Mouse (Mus musculus): ENCODE data around the gene Rph3a. TPM values are rescaled to one million over a fixed set of nuclear protein-coding genes. Genes with fewer than 3 reads are reported as not detected.

Gene Rph3a
- polyA plus RNA-seq, 1 experiment from 2014 or later = 10.9 TPM

DNA sequence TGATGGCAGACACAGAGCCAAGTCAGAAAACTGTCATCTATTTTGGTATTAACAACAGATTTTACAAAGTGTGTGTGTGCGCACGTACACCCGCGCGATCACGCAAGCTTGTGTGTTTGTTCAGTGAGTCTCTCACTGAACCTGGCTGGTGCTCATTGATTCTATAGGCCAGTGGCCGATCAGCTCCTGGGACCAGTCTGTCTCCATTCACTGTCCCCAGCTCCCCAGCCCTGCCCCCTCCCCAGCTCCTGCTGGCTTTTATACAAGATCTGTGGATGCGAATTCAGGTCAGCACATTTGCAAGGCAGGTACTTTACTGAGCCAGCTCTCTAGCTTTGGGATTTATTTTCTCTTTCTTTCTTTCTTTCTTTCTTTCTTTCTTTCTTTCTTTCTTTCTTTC, 41.1 kb downstream of the Rph3a start:
- ATAC-seq (no peak), DNase-seq (ENCODE audit: low spot score) (no peak)
- no peak overlapping the region for H3K4me2 ChIP-seq (ENCODE audit: low read length)
- H3K36me3 ChIP-seq (ENCODE audit: control insufficient read depth, insufficient read depth, low read length) = no peaks in the 10 kb centered on the region
- WGBS = 84% methylated on average over 8 of the region's 8 CpGs
- H3K4me3 ChIP-seq (ENCODE audit: low read depth, low read length) = no peak overlapping the region
- H3K4me1 ChIP-seq (ENCODE audit: control insufficient read depth, insufficient read depth, low read length) = 0 out of 2 replicates have a peak, but pooled peaks cover 2% of the 10 kb centered on the region
- no peaks in the 10 kb centered on the region for H3K9me3 ChIP-seq (replicated peaks; ENCODE audit: control insufficient read depth, low read length)
- H3K27ac ChIP-seq (ENCODE audit: low read depth, low read length) = no peak overlapping the region
- no peaks in the 10 kb centered on the region for H3K27me3 ChIP-seq (replicated peaks; ENCODE audit: control insufficient read depth, insufficient read depth, low read length)
- no peak overlapping the region for H3K9ac ChIP-seq (ENCODE audit: low read length)

DNA sequence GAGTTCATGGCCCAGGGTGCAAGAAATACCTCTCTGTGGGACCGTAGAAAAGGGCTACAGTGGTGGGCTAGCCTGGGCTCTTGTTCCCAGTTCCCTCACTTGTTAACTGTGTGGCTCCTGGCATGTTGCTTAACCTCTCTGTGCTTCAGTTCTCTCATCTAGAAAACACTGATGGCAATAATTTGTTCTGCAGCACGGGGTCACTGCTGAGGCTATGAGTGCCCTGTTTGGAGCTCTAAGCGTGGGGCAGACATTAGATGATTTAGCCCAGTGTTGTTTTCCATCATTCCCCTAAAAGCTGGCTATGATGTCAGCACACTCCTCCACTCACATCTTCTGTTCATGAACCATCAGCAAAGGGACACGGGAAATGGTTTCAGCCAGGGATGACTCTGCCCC, 41.8 kb downstream of the Rph3a start:
- no peak overlapping the region for H3K4me3 ChIP-seq (ENCODE audit: low read depth, low read length)
- no peak overlapping the region for H3K9ac ChIP-seq (ENCODE audit: low read length)
- no peak overlapping the region for H3K27ac ChIP-seq (ENCODE audit: low read depth, low read length)
- 71% methylated on average over 4 of the region's 4 CpGs for WGBS
- ATAC-seq (no peak), DNase-seq (ENCODE audit: low spot score) (no peak)
- no peak overlapping the region for H3K4me2 ChIP-seq (ENCODE audit: low read length)
- no peaks in the 10 kb centered on the region for H3K27me3 ChIP-seq (replicated peaks; ENCODE audit: control insufficient read depth, insufficient read depth, low read length)
- 0 out of 2 replicates have a peak, but pooled peaks cover 2% of the 10 kb centered on the region for H3K4me1 ChIP-seq (ENCODE audit: control insufficient read depth, insufficient read depth, low read length)
- no peaks in the 10 kb centered on the region for H3K9me3 ChIP-seq (replicated peaks; ENCODE audit: control insufficient read depth, low read length)
- no peaks in the 10 kb centered on the region for H3K36me3 ChIP-seq (ENCODE audit: control insufficient read depth, insufficient read depth, low read length)

DNA sequence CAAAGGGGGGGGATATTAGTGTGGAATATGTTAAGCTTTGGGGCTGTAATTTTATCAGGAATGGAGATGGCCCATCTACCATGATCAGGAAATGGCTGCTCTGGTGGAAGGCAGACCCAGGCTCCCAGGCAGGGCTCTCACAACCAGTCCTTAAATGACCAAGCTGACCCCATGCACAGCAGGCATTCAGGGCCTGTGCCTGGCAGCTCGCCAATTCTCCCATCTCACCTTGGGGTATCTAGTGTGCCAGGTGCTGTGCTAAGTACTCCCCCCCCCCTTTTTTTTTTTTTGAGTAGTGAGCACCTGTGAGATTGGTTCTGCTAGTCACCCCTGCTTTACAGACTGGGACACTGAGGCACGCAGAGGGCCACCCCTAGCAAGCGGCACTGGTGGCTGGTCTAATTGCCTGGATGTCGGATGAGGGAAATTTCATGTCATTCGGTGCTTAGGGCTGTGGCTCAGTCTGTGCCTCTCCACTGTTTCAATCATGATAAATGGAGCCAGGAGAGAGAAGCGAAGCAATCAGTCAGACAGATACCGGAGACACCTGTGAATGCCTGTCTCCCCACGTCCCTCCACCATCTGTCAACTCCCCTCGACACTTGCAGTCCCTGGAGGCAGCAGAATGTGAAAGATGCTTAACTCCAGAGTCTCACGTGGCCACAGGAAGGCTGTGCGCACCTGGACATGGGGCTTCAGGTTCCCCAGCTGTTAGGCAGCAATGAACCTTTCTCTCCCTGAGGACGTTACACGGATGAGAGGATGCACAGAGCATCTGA, 42.3 kb downstream of the Rph3a start:
- 83% methylated on average over 13 of the region's 13 CpGs for WGBS

DNA sequence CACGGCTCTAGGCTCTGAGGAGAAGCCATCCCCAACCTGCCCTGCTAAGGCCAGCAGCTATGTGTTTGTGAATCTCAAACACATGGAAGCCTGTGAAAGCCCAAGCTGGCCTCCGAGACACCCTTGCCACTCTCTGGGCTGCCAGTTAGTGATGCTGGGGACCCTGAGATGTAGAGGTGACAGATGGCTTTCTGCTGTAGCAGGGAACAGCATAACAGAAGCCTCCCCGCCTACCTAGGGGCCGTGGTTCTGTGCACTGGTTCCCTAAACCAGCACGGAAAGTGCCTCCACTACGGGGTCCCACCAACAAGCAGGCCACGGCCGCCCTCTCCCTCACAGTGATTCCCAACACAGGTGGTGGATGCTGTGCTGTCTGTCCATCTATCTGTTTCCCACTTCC, 43.0 kb downstream of the Rph3a start:
- Histone ChIP-seq H3K4me3 (ENCODE audit: low read depth, low read length) (no peak overlapping the region), H3K36me3 (ENCODE audit: control insufficient read depth, insufficient read depth, low read length) (no peaks in the 10 kb centered on the region), H3K4me2 (ENCODE audit: low read length) (no peak overlapping the region), H3K4me1 (ENCODE audit: control insufficient read depth, insufficient read depth, low read length) (0 out of 2 replicates have a peak, but pooled peaks cover 2% of the 10 kb centered on the region), H3K27ac (ENCODE audit: low read depth, low read length) (no peak overlapping the region), H3K9me3 (replicated peaks; ENCODE audit: control insufficient read depth, low read length) (no peaks in the 10 kb centered on the region), H3K9ac (ENCODE audit: low read length) (no peak overlapping the region), H3K27me3 (replicated peaks; ENCODE audit: control insufficient read depth, insufficient read depth, low read length) (no peaks in the 10 kb centered on the region)
- DNase-seq (ENCODE audit: low spot score) = no peak
- no peak for ATAC-seq
- WGBS = 91% methylated on average over 8 of the region's 8 CpGs

More for the DNA sequence above, 42.3 kb downstream of the Rph3a start:
- Histone ChIP-seq H3K27me3 (replicated peaks; ENCODE audit: control insufficient read depth, insufficient read depth, low read length) (no peaks in the 10 kb centered on the region), H3K9me3 (replicated peaks; ENCODE audit: control insufficient read depth, low read length) (no peaks in the 10 kb centered on the region), H3K27ac (ENCODE audit: low read depth, low read length) (no peak overlapping the region), H3K9ac (ENCODE audit: low read length) (no peak overlapping the region), H3K4me2 (ENCODE audit: low read length) (no peak overlapping the region), H3K4me1 (ENCODE audit: control insufficient read depth, insufficient read depth, low read length) (0 out of 2 replicates have a peak, but pooled peaks cover 2% of the 10 kb centered on the region), H3K36me3 (ENCODE audit: control insufficient read depth, insufficient read depth, low read length) (no peaks in the 10 kb centered on the region), H3K4me3 (ENCODE audit: low read depth, low read length) (no peak overlapping the region)
- ATAC-seq (no peak), DNase-seq (ENCODE audit: low spot score) (no peak)

DNA sequence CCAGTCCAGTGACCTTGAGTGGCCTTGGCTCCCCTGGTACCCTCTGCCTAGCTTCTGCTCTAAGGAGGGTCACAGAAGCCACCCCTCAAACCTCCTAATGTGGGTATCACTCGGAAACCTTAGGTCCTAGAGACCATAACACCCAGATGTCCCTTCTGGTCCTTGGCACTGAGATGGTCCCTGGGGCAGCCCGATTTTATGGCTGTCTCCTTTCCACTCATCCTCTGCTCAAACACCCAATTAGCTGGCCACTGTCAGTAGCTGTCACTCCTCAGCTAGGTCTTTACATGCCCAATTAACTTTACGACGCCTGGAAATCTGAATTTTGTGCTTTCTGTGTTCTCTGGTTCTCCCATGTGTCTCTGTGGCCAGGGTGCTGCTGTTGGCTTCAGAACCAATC, 43.7 kb downstream of the Rph3a start:
- Histone ChIP-seq H3K4me2 (ENCODE audit: low read length) (no peak overlapping the region), H3K4me1 (ENCODE audit: control insufficient read depth, insufficient read depth, low read length) (0 out of 2 replicates have a peak, but pooled peaks cover 2% of the 10 kb centered on the region), H3K4me3 (ENCODE audit: low read depth, low read length) (no peak overlapping the region), H3K9me3 (replicated peaks; ENCODE audit: control insufficient read depth, low read length) (no peaks in the 10 kb centered on the region), H3K27ac (ENCODE audit: low read depth, low read length) (no peak overlapping the region), H3K27me3 (replicated peaks; ENCODE audit: control insufficient read depth, insufficient read depth, low read length) (no peaks in the 10 kb centered on the region), H3K36me3 (ENCODE audit: control insufficient read depth, insufficient read depth, low read length) (no peaks in the 10 kb centered on the region), H3K9ac (ENCODE audit: low read length) (no peak overlapping the region)
- ATAC-seq (no peak), DNase-seq (ENCODE audit: low spot score) (no peak)
- WGBS = 86% methylated on average over 4 of the region's 4 CpGs

DNA sequence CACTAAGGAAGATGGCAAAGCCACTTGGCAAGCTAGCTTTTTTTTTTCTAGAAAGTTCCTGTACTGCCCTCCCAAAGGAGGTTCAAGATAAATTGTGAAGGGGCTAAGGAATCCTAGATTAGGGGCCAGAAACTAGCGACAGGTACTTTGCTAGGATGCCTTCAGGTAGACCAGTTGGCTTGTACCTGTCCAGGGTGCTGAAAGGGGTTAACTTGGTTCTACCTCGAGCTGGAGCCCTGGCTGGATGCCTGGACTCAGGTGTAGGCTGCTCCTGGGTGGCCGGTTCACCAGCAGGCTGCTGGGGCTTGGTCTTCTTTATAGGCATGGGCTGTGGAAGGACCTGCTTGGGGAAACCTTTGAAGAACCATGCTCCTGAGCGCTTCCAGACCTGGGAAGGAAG, 48.9 kb downstream of the Rph3a start:
- Histone ChIP-seq H3K9me3 (replicated peaks; ENCODE audit: control insufficient read depth, low read length) (no peaks in the 10 kb centered on the region), H3K27ac (ENCODE audit: low read depth, low read length) (no peak overlapping the region), H3K4me3 (ENCODE audit: low read depth, low read length) (no peak overlapping the region), H3K36me3 (ENCODE audit: control insufficient read depth, insufficient read depth, low read length) (no peaks in the 10 kb centered on the region), H3K27me3 (replicated peaks; ENCODE audit: control insufficient read depth, insufficient read depth, low read length) (no peaks in the 10 kb centered on the region), H3K4me1 (ENCODE audit: control insufficient read depth, insufficient read depth, low read length) (no peaks in the 10 kb centered on the region), H3K4me2 (ENCODE audit: low read length) (no peak overlapping the region), H3K9ac (ENCODE audit: low read length) (no peak overlapping the region)
- no peak for ATAC-seq
- DNase-seq (ENCODE audit: low spot score) = no peak
- WGBS = 49% methylated on average over 4 of the region's 4 CpGs

DNA sequence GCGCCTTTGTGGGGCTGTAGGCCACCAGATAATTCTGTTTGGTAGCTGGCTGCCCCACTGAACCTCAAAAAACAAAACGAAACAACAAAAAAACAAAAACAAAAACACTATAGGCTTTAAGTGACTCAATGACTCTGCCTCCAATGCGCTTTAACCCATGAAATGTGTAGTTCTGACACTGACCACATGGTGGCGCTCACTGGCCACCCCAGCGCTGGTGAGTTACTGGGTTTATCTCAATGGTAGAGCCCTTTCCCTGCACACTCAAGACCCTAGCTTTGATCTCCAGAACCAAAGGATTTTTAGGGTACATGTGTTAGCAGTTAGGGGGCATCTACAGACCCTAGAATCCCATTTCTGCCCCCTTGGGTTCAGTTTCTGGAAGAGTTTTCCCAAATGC, 55.9 kb downstream of the Rph3a start:
- Histone ChIP-seq H3K27ac (ENCODE audit: low read depth, low read length) (no peak overlapping the region), H3K4me3 (ENCODE audit: low read depth, low read length) (no peak overlapping the region), H3K4me1 (ENCODE audit: control insufficient read depth, insufficient read depth, low read length) (no peaks in the 10 kb centered on the region), H3K36me3 (ENCODE audit: control insufficient read depth, insufficient read depth, low read length) (no peaks in the 10 kb centered on the region), H3K27me3 (replicated peaks; ENCODE audit: control insufficient read depth, insufficient read depth, low read length) (no peaks in the 10 kb centered on the region), H3K4me2 (ENCODE audit: low read length) (no peak overlapping the region), H3K9ac (ENCODE audit: low read length) (no peak overlapping the region), H3K9me3 (replicated peaks; ENCODE audit: control insufficient read depth, low read length) (no peaks in the 10 kb centered on the region)
- ATAC-seq (no peak), DNase-seq (ENCODE audit: low spot score) (peak; percentile 68)
- WGBS = 15% methylated on average over 5 of the region's 5 CpGs

DNA sequence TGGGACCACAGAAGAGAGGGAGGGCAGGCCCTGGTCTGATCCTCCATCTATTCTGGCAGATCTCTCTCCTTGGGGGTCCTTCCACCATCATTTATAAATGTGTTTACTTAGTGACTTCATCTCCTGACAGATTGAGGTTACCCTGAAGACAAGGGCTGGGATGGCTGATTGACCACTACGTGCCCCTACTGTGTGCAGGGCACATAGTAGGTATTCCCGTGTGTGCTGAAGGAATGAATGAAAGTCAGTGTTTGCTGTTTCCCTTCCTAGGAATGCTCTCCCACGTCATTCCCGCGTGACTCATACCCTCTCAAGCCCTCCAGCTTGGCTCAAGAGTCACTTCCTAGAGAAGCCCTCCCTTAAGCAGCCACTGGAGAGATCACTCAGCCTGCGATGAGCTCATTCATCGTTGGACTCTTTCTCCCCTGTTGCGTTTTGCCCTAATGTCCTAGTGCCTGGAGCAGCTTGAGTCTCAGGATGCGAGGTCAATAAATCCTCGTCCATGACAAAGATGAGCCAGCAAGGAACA, 57.6 kb downstream of the Rph3a start:
- no peaks in the 10 kb centered on the region for H3K36me3 ChIP-seq (ENCODE audit: control insufficient read depth, insufficient read depth, low read length)
- no peaks in the 10 kb centered on the region for H3K4me1 ChIP-seq (ENCODE audit: control insufficient read depth, insufficient read depth, low read length)
- no peak overlapping the region for H3K4me3 ChIP-seq (ENCODE audit: low read depth, low read length)
- no peaks in the 10 kb centered on the region for H3K27me3 ChIP-seq (replicated peaks; ENCODE audit: control insufficient read depth, insufficient read depth, low read length)
- H3K9ac ChIP-seq (ENCODE audit: low read length) = no peak overlapping the region
- WGBS = 80% methylated on average over 10 of the region's 10 CpGs
- H3K9me3 ChIP-seq (replicated peaks; ENCODE audit: control insufficient read depth, low read length) = no peaks in the 10 kb centered on the region
- ATAC-seq = no peak
- no peak for DNase-seq (ENCODE audit: low spot score)
- no peak overlapping the region for H3K4me2 ChIP-seq (ENCODE audit: low read length)
- no peak overlapping the region for H3K27ac ChIP-seq (ENCODE audit: low read depth, low read length)

DNA sequence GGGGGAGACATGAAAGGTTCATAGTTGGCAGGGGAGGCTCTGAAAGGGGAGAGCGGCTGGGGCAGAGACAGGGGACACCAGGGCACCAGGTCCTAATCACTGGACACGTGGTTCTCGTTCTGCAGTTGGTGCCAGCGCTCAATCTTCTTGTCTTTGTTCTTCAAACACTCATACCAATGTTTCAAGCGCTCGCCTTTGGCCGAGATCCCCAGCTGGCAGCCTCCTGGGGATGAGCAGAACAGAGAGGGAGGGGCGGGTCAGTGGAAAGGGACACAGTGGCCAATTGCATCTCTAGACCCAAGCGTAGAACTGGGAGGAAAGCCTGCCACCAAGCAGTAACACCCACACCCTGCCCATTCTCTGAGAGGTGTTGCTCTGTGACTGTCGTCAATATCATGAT, 67.8 kb downstream of the Rph3a start:
- H3K27me3 ChIP-seq (replicated peaks; ENCODE audit: control insufficient read depth, insufficient read depth, low read length) = no peaks in the 10 kb centered on the region
- no peak for ATAC-seq
- H3K27ac ChIP-seq (ENCODE audit: low read depth, low read length) = no peak overlapping the region
- no peaks in the 10 kb centered on the region for H3K4me1 ChIP-seq (ENCODE audit: control insufficient read depth, insufficient read depth, low read length)
- no peaks in the 10 kb centered on the region for H3K36me3 ChIP-seq (ENCODE audit: control insufficient read depth, insufficient read depth, low read length)
- no peaks in the 10 kb centered on the region for H3K9me3 ChIP-seq (replicated peaks; ENCODE audit: control insufficient read depth, low read length)
- no peak overlapping the region for H3K4me3 ChIP-seq (ENCODE audit: low read depth, low read length)
- no peak overlapping the region for H3K4me2 ChIP-seq (ENCODE audit: low read length)
- no peak overlapping the region for H3K9ac ChIP-seq (ENCODE audit: low read length)
- DNase-seq (ENCODE audit: low spot score) = no peak
- 72% methylated on average over 10 of the region's 10 CpGs for WGBS

All from forebrain, embryonic 14.5 days (tissue).